ENCODE assay signal across 9 mouse cellular contexts in the genomic region with DNA sequence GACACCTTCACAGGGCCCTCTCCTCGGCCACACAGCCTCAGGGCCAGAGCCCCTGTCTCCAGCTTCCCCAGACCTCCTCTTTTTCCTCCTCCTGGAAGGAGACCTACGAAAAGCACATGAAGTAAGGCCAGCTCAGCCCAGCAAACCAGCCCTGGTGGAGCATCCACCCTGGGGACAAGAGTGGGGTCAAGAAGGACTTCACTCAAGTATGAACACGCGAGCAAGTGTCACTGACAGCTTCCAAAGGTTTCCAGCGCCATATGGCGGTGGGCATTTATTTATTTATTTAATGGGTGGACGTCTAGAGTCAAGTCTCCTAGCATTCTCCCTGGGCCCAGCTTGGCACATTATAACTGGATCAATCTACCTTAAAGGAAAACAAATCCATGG. TPM values are rescaled to one million over a fixed set of nuclear protein-coding genes. Genes with fewer than 3 reads are reported as not detected.
DNase-seq lines count a peak whose midpoint lies in the region; ATAC-seq and TF ChIP-seq lines count a peak whose summit lies in the region.
"Had no signal": no experiment of that assay in that cellular context is flagged by ENCODE, and none has a peak within 500 bp of the region (broad histone marks: within the 10 kb centered on the region; RNA-seq: fewer than 3 reads in every experiment).

No protein-coding gene starts in this region.

- ATAC-seq in megakaryocyte, adult 5-6 weeks (ENCODE audit: poor library complexity, severe bottlenecking) = no peak
- ATAC-seq in liver, embryonic 14.5 days (ENCODE audit: insufficient read depth) = no peak
- no peak for ATAC-seq in stomach, postnatal 0 days (ENCODE audit: low FRiP score, low TSS enrichment)

- H3K4me2 ChIP-seq in liver, embryonic 14.5 days (ENCODE audit: low read depth) = peak overlapping the region; percentile 49
- no peak overlapping the region for H3K4me2 ChIP-seq in stomach, postnatal 0 days (replicated peaks; ENCODE audit: low read depth)

- peaks cover 92% of the 10 kb centered on the region for H3K4me1 ChIP-seq in megakaryocyte, embryonic 14.5 days
- H3K4me1 ChIP-seq in liver, embryonic 14.5 days (replicated peaks; ENCODE audit: control insufficient read depth in 2 of 2, insufficient read depth in 2 of 2, low read length in 1 of 2) = peaks cover 43 to 50% of the 10 kb centered on the region in 2 experiments
- H3K4me1 ChIP-seq in stomach, postnatal 0 days (replicated peaks; ENCODE audit: control insufficient read depth, insufficient read depth) = peaks cover 8% of the 10 kb centered on the region; the same call in 1 of the 2 replicates

- H3K9ac ChIP-seq in liver, embryonic 14.5 days (replicated peaks) = peak overlapping the region; percentile 56; the same call in 1 of the 2 replicates
- H3K9ac ChIP-seq in stomach, postnatal 0 days (ENCODE audit: low read length) = no peak overlapping the region

- peak; percentile 30 for DNase-seq in adrenal gland, adult 8-10 months
- DNase-seq in adrenal gland, postnatal 14 days = no peak
- DNase-seq in liver, embryonic 14.5 days (ENCODE audit: low read depth in 3 of 3, low spot score in 3 of 3) = no peak
- no peak for DNase-seq in stomach, postnatal 0 days (ENCODE audit: low spot score)
- DNase-seq in layer of hippocampus, adult 9-11 months = no peak
- no peak for DNase-seq in ovary, postnatal 14 days (ENCODE audit: low spot score)
- DNase-seq: kidney, adult 9 months had no signal

- no peak for TF ChIP-seq CTCF in liver, embryonic 14.5 days (IDR thresholded peaks at IDR 0.05; ENCODE audit: low read depth)
- no peak for TF ChIP-seq CTCF in stomach, postnatal 0 days (IDR thresholded peaks at IDR 0.05; ENCODE audit: low read depth)

- peak overlapping the region; percentile 84 for H3K4me3 ChIP-seq in megakaryocyte, embryonic 14.5 days (replicated peaks)
- no peak overlapping the region for H3K4me3 ChIP-seq in liver, embryonic 14.5 days (ENCODE audit: insufficient read depth in 1 of 2, low read depth in 2 of 2, low read length in 2 of 2)
- H3K4me3 ChIP-seq in stomach, postnatal 0 days (ENCODE audit: low read depth, low read length) = no peak overlapping the region

- H3K27ac ChIP-seq in liver, embryonic 14.5 days = peak overlapping the region; percentile 76
- H3K27ac ChIP-seq in stomach, postnatal 0 days (replicated peaks) = peak overlapping the region; percentile 46

- H3K9me3 ChIP-seq in megakaryocyte, embryonic 14.5 days = no peaks in the 10 kb centered on the region
- no peaks in the 10 kb centered on the region for H3K9me3 ChIP-seq in liver, embryonic 14.5 days (ENCODE audit: control insufficient read depth, low read length)
- no peaks in the 10 kb centered on the region for H3K9me3 ChIP-seq in stomach, postnatal 0 days (ENCODE audit: control insufficient read depth, low read length)

- 16% methylated on average over 7 of the region's 7 CpGs for WGBS in liver, embryonic 14.5 days (ENCODE audit: insufficient replicate concordance)
- WGBS in stomach, postnatal 0 days = 73% methylated on average over 7 of the region's 7 CpGs

- H3K27me3 ChIP-seq in megakaryocyte, embryonic 14.5 days (replicated peaks) = no peaks in the 10 kb centered on the region
- H3K27me3 ChIP-seq in liver, embryonic 14.5 days (ENCODE audit: control insufficient read depth, insufficient read depth, low read length) = no peaks in the 10 kb centered on the region
- H3K27me3 ChIP-seq in stomach, postnatal 0 days (ENCODE audit: control insufficient read depth, insufficient read depth, low read length) = no peaks in the 10 kb centered on the region

- TF ChIP-seq EP300 in liver, embryonic 14.5 days (IDR thresholded peaks at IDR 0.05; ENCODE audit: low read depth) = no peak
- TF ChIP-seq EP300 in stomach, postnatal 0 days (optimal IDR thresholded peaks at IDR 0.05) = no peak

- peaks cover 17% of the 10 kb centered on the region for H3K36me3 ChIP-seq in megakaryocyte, embryonic 14.5 days (replicated peaks; ENCODE audit: low read length)
- H3K36me3 ChIP-seq in liver, embryonic 14.5 days (replicated peaks; ENCODE audit: control insufficient read depth, insufficient read depth, low read depth) = no peaks in the 10 kb centered on the region
- H3K36me3 ChIP-seq in stomach, postnatal 0 days (ENCODE audit: control insufficient read depth, insufficient read depth, low read length) = no peaks in the 10 kb centered on the region

RNA-seq across cellular contexts. Expression of a gene that starts 21.3 kb away (rescaled TPM):
- 10 to 100 TPM; 39.0 to 48.0 (median 45.0) TPM for total RNA-seq in adrenal gland, adult 8-10 months (2022)
- total RNA-seq in adrenal gland, postnatal 14 days (2021) = 27.7 and 33.6 TPM in 2 replicates
- 17.9 and 24.1 TPM in 2 replicates for polyA plus RNA-seq in megakaryocyte, embryonic 14.5 days (2012; ENCODE audit: insufficient read depth, low replicate concordance)
- total RNA-seq in megakaryocyte, adult 5-6 weeks (2015) = 41.6 and 47.2 TPM in 2 replicates
- 30.3 and 34.1 TPM in 2 replicates for total RNA-seq in megakaryocyte, adult 5-6 weeks (2017)
- polyA plus RNA-seq in liver, embryonic 14.5 days (2012; rRNA removed) = 5.4 and 9.5 TPM in 2 replicates
- polyA plus RNA-seq in liver, embryonic 14.5 days (2014; fragmentation: Nextera tagmentation; extraction: Ambion mirVana) = 24.9 and 25.4 TPM in 2 replicates
- 68.1 and 70.1 TPM in 2 replicates for polyA plus RNA-seq in stomach, postnatal 0 days (2015; fragmentation: Nextera tagmentation; extraction: Ambion mirVana)

RNA-seq across cellular contexts. Expression of a gene that starts 38.0 kb away (rescaled TPM):
- 1 to 10 TPM; 2.1 to 3.9 (median 2.8) TPM for total RNA-seq in adrenal gland, adult 8-10 months (2022)
- total RNA-seq in adrenal gland, postnatal 14 days (2021) = 2.8 and 5.1 TPM in 2 replicates
- 20.5 and 26.4 TPM in 2 replicates for polyA plus RNA-seq in megakaryocyte, embryonic 14.5 days (2012; ENCODE audit: insufficient read depth, low replicate concordance)
- 1.3 and 2.5 TPM in 2 replicates for total RNA-seq in megakaryocyte, adult 5-6 weeks (2015)
- 2.8 and 3.6 TPM in 2 replicates for total RNA-seq in megakaryocyte, adult 5-6 weeks (2017)
- 2.2 and 2.8 TPM in 2 replicates for polyA plus RNA-seq in liver, embryonic 14.5 days (2012; rRNA removed)
- polyA plus RNA-seq in liver, embryonic 14.5 days (2014; fragmentation: Nextera tagmentation; extraction: Ambion mirVana) = 4.1 and 4.3 TPM in 2 replicates
- polyA plus RNA-seq in stomach, postnatal 0 days (2015; fragmentation: Nextera tagmentation; extraction: Ambion mirVana) = 2.6 and 3.0 TPM in 2 replicates
